Mouse (Mus musculus): ENCODE measurements around the gene Pck1. TPM values are rescaled to one million over a fixed set of nuclear protein-coding genes. Genes with fewer than 3 reads are reported as not detected.

Pck1 gene
- polyA plus RNA-seq, 1 experiment from 2014 or later, result 703 TPM

- peak overlapping the region; percentile 50; the same call in 1 of the 2 replicates for H3K27ac ChIP-seq (ENCODE audit: low read depth)
- peak; percentile 6 for ATAC-seq
- H3K27me3 ChIP-seq (ENCODE audit: insufficient read depth, low read length), result no peaks in the 10 kb centered on the region
- H3K4me3 ChIP-seq (ENCODE audit: low read depth, low read length), result no peak overlapping the region
- TF ChIP-seq CTCF (IDR thresholded peaks at IDR 0.05; ENCODE audit: low read depth) (no peak), EP300 (IDR thresholded peaks at IDR 0.05; ENCODE audit: low read depth) (peak; percentile 22; the same call in 1 of the 2 replicates)
- H3K9ac ChIP-seq (replicated peaks), result no peak overlapping the region; the same call in 1 of the 2 replicates
- H3K4me2 ChIP-seq (ENCODE audit: low read depth, low read length), result no peak overlapping the region; the same call in 1 of the 2 replicates
- H3K4me1 ChIP-seq (ENCODE audit: insufficient read depth), result no peaks in the 10 kb centered on the region
- peak; percentile 33 for DNase-seq
- no peaks in the 10 kb centered on the region for H3K9me3 ChIP-seq (ENCODE audit: low read length)
- WGBS (ENCODE audit: insufficient replicate concordance), result 79% methylated on average over 19 of the region's 19 CpGs
- no peaks in the 10 kb centered on the region for H3K36me3 ChIP-seq (replicated peaks; ENCODE audit: insufficient read depth, low read length)
These were observed 5.7 kb downstream of the Pck1 start for GRCm38 (mm10) chr2:173158390-173159055.

DNA sequence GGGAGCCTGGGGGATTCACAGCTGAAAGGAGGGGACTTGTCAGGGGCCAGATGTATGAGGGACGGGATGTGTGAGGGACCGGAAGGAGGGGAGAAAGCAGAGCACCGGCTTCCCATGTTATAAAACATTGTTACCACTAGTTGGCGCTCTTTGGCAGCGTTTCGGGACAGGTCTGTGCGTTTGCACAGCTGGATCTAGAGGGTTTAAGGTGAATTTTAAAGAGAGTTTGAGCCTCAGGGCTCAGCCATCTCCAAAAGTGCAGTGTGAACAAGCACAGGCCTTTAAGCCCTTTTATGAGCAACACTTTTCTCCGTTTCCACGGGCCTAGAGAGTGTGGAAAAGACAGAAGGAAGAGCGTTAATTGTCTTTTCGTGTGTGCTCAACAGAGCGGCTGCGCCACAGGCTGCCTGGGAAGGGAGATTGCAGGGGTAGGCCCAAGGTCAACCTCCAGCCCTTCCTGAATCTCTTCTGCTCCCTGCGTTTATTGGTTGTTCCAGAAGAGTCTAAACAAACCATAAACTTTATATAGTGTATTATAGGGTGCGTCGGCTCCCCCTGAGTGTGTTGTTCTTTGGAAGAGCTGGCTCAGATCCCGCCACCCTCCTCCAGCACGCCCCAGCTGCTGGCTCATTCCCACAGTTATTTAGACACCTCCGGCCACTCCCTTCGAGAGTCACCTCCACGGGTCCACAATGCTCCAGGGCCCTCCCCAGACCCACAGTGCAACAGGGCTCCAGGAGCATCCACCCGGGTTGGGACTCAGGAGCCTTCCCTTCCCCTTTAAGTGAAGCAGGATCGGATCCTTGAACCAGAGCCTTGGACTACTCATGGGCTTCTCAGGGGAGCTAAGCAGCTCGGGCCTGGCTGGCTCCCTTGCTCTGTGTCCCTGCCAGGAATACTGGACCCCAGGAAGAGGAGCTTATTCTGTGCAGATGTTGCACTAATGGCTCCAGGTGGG is 6.8 kb downstream of the Pck1 start:
- Histone ChIP-seq H3K9ac (replicated peaks) (no peak overlapping the region), H3K27me3 (ENCODE audit: insufficient read depth, low read length) (no peaks in the 10 kb centered on the region), H3K4me1 (ENCODE audit: insufficient read depth) (no peaks in the 10 kb centered on the region), H3K9me3 (ENCODE audit: low read length) (no peaks in the 10 kb centered on the region), H3K4me2 (ENCODE audit: low read depth, low read length) (no peak overlapping the region), H3K27ac (ENCODE audit: low read depth) (peak overlapping the region; percentile 5; the same call in 1 of the 2 replicates), H3K4me3 (ENCODE audit: low read depth, low read length) (no peak overlapping the region), H3K36me3 (replicated peaks; ENCODE audit: insufficient read depth, low read length) (no peaks in the 10 kb centered on the region)
- peak; percentile 51 for ATAC-seq
- 49% methylated on average over 24 of the region's 24 CpGs for WGBS (ENCODE audit: insufficient replicate concordance)
- peak; percentile 89 for TF ChIP-seq CTCF (IDR thresholded peaks at IDR 0.05; ENCODE audit: low read depth)
- no peak for TF ChIP-seq EP300 (IDR thresholded peaks at IDR 0.05; ENCODE audit: low read depth)
- DNase-seq, result peak; percentile 75

DNA sequence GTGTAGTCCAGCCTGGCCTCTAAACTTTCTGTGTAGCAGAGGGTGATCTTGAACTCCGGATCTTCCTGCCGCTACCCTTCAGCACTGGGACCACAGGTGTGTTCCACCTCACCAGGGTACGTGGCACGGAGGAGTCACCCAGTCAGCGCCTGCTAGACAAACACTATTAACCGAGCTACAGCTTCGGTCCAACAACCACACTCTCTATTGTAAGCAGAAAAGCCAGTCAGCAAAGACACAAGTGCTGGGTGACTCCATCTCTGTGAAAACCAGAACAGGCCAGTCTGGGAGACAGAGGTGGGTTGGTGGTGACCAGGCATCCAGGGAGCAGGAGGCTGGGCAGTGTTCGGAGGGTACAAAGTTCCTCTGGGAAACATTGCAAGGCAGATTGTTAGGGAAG is 10.5 kb downstream of the Pck1 start:
- TF ChIP-seq EP300 (IDR thresholded peaks at IDR 0.05; ENCODE audit: low read depth), result no peak
- TF ChIP-seq CTCF (IDR thresholded peaks at IDR 0.05; ENCODE audit: low read depth), result no peak
- no peak for ATAC-seq
- no peak overlapping the region for H3K4me2 ChIP-seq (ENCODE audit: low read depth, low read length)
- no peak overlapping the region for H3K9ac ChIP-seq (replicated peaks)
- H3K27me3 ChIP-seq (ENCODE audit: insufficient read depth, low read length), result no peaks in the 10 kb centered on the region
- DNase-seq, result no peak
- H3K4me3 ChIP-seq (ENCODE audit: low read depth, low read length), result no peak overlapping the region
- 76% methylated on average over 8 of the region's 8 CpGs for WGBS (ENCODE audit: insufficient replicate concordance)
- no peak overlapping the region for H3K27ac ChIP-seq (ENCODE audit: low read depth)
- H3K9me3 ChIP-seq (ENCODE audit: low read length), result no peaks in the 10 kb centered on the region
- H3K36me3 ChIP-seq (replicated peaks; ENCODE audit: insufficient read depth, low read length), result no peaks in the 10 kb centered on the region
- no peaks in the 10 kb centered on the region for H3K4me1 ChIP-seq (ENCODE audit: insufficient read depth)

DNA sequence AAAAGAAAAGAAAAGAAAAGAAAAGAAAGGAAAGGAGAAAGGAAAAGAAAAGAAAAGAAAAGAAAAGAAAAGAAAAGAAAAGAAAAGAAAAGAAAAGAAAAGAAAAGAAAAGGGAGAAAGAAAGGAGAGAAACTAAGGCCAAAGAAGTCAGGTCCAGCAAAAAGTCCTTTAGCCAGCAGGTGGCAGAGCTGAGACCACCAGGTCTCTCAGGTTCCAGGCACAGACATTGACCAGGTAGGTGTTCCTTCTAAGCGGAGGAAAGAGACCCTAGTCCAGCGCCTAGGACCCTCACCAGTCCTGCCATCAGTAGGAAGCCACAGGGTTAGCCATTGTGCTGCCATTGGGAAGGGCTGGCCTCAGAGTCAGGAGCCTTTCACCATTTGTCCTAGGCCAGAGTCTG is 11.5 kb downstream of the Pck1 start:
- Histone ChIP-seq H3K4me2 (ENCODE audit: low read depth, low read length) (no peak overlapping the region), H3K36me3 (replicated peaks; ENCODE audit: insufficient read depth, low read length) (no peaks in the 10 kb centered on the region), H3K9me3 (ENCODE audit: low read length) (no peaks in the 10 kb centered on the region), H3K4me1 (ENCODE audit: insufficient read depth) (no peaks in the 10 kb centered on the region), H3K9ac (replicated peaks) (no peak overlapping the region), H3K4me3 (ENCODE audit: low read depth, low read length) (no peak overlapping the region), H3K27ac (ENCODE audit: low read depth) (no peak overlapping the region), H3K27me3 (ENCODE audit: insufficient read depth, low read length) (no peaks in the 10 kb centered on the region)
- DNase-seq, result peak; percentile 58
- ATAC-seq, result no peak
- TF ChIP-seq CTCF (IDR thresholded peaks at IDR 0.05; ENCODE audit: low read depth) (peak; percentile 72), EP300 (IDR thresholded peaks at IDR 0.05; ENCODE audit: low read depth) (no peak)
- WGBS (ENCODE audit: insufficient replicate concordance), result 47% methylated on average over 2 of the region's 2 CpGs

DNA sequence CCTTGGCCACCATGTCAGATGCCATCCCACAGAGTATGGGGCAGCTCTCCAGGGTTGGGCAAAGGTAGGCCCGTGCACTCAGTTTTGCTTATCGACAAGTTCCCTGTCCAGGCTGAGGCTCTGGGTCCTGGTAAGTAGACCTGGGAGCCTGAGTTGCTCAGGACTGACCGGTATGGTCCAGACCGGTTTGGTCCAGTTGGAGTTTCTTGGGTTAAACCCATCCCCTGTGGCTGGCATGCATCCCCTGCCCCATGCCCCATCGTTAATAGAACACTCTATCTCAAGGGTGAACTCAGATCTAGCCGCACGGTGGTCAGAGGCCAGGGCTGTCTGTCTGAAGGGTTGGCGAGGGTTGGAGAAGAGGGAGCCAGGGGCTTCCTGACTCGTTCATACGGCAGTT is 12.1 kb downstream of the Pck1 start:
- H3K36me3 ChIP-seq (replicated peaks; ENCODE audit: insufficient read depth, low read length), result no peaks in the 10 kb centered on the region
- no peak overlapping the region for H3K9ac ChIP-seq (replicated peaks)
- H3K4me1 ChIP-seq (ENCODE audit: insufficient read depth), result no peaks in the 10 kb centered on the region
- TF ChIP-seq EP300 (IDR thresholded peaks at IDR 0.05; ENCODE audit: low read depth) (no peak), CTCF (IDR thresholded peaks at IDR 0.05; ENCODE audit: low read depth) (no peak)
- DNase-seq (no peak), ATAC-seq (no peak)
- no peak overlapping the region for H3K4me2 ChIP-seq (ENCODE audit: low read depth, low read length)
- no peak overlapping the region for H3K27ac ChIP-seq (ENCODE audit: low read depth)
- no peaks in the 10 kb centered on the region for H3K9me3 ChIP-seq (ENCODE audit: low read length)
- WGBS (ENCODE audit: insufficient replicate concordance), result 76% methylated on average over 10 of the region's 10 CpGs
- H3K4me3 ChIP-seq (ENCODE audit: low read depth, low read length), result no peak overlapping the region
- H3K27me3 ChIP-seq (ENCODE audit: insufficient read depth, low read length), result no peaks in the 10 kb centered on the region

- WGBS (ENCODE audit: insufficient replicate concordance), result 86% methylated on average over 10 of the region's 10 CpGs
- TF ChIP-seq EP300 (IDR thresholded peaks at IDR 0.05; ENCODE audit: low read depth), result no peak
- no peak for TF ChIP-seq CTCF (IDR thresholded peaks at IDR 0.05; ENCODE audit: low read depth)
- no peak overlapping the region for H3K4me2 ChIP-seq (ENCODE audit: low read depth, low read length)
- no peaks in the 10 kb centered on the region for H3K9me3 ChIP-seq (ENCODE audit: low read length)
- H3K4me1 ChIP-seq (ENCODE audit: insufficient read depth), result no peaks in the 10 kb centered on the region
- DNase-seq (no peak), ATAC-seq (no peak)
- no peaks in the 10 kb centered on the region for H3K36me3 ChIP-seq (replicated peaks; ENCODE audit: insufficient read depth, low read length)
- H3K27ac ChIP-seq (ENCODE audit: low read depth), result no peak overlapping the region
- no peaks in the 10 kb centered on the region for H3K27me3 ChIP-seq (ENCODE audit: insufficient read depth, low read length)
- no peak overlapping the region for H3K4me3 ChIP-seq (ENCODE audit: low read depth, low read length)
- H3K9ac ChIP-seq (replicated peaks), result no peak overlapping the region
These were observed 12.5 kb downstream of the Pck1 start for GRCm38 (mm10) chr2:173165357-173165756.
